ENCODE assay signal across 8 mouse cellular contexts in genomic region chr11:104469371-104469835, GRCm38 (mm10). TPM values are rescaled to one million over a fixed set of nuclear protein-coding genes. Genes with fewer than 3 reads are reported as not detected.
A peak's percentile ranks its signal among the peaks of the same experiment; 100 is the strongest.
DNase-seq lines count a peak whose midpoint lies in the region; ATAC-seq lines count a peak whose summit lies in the region.

No protein-coding gene starts in this region.

- 2% methylated on average over 15 of the region's 19 CpGs for WGBS in hindbrain, embryonic 12.5 days

- peak; percentile 100 for ATAC-seq in hindbrain, embryonic 12.5 days (ENCODE audit: low FRiP score)

- no peaks in the 10 kb centered on the region for H3K9me3 ChIP-seq in hindbrain, embryonic 12.5 days (replicated peaks)

- H3K9ac ChIP-seq in hindbrain, embryonic 12.5 days, result peak overlapping the region; percentile 98

- no peaks in the 10 kb centered on the region for H3K27me3 ChIP-seq in hindbrain, embryonic 12.5 days

- peak overlapping the region; percentile 70 for H3K4me2 ChIP-seq in hindbrain, embryonic 12.5 days (replicated peaks)

- peaks cover 15% of the 10 kb centered on the region for H3K4me1 ChIP-seq in hindbrain, embryonic 12.5 days

- peak; percentile 98 for DNase-seq in NIH3T3 (ENCODE audit: low read depth)
- peak; percentile 96 to 98 for DNase-seq in cerebellum, postnatal 10 days
- DNase-seq in frontal cortex, postnatal 10 days (ENCODE audit: low spot score in 2 of 2), result peak; percentile 85 to 90
- DNase-seq in layer of hippocampus, postnatal 14 days (ENCODE audit: low spot score in 2 of 2), result peak; percentile 88 to 94
- DNase-seq in lung, postnatal 14 days, result peak; percentile 91
- peak; percentile 89 for DNase-seq in retina, adult 2 months (ENCODE audit: low read depth, low spot score)
- peak; percentile 92 to 94 for DNase-seq in thymus, postnatal 36 days

- H3K4me3 ChIP-seq in hindbrain, embryonic 12.5 days, result peak overlapping the region; percentile 99

- peak overlapping the region; percentile 75 for H3K27ac ChIP-seq in hindbrain, embryonic 12.5 days

- 0 out of 2 replicates have a peak, but pooled peaks cover 2% of the 10 kb centered on the region for H3K36me3 ChIP-seq in hindbrain, embryonic 12.5 days

RNA-seq across cellular contexts. Expression of gene Kansl1, which starts 0.7 kb away (rescaled TPM):
- 36.4 and 39.8 TPM in 2 replicates for polyA plus RNA-seq in hindbrain, embryonic 12.5 days (2016; fragmentation: Nextera tagmentation; extraction: Ambion mirVana)
- 10 to 100 TPM; 59.5 to 63.1 TPM for total RNA-seq in layer of hippocampus, postnatal 14 days (2021)

Comparison
In these comparisons a context has a peak if more than half of its experiments do, and no peak if none do; other contexts are left out.
1. Peak in every context shown above with its lines: DNase-seq, ATAC-seq, H3K4me3 ChIP-seq and H3K27ac ChIP-seq.